Mouse (Mus musculus) embryonic facial prominence, embryonic 11.5 days (tissue): ENCODE results near the gene Hint1. TPM values are rescaled to one million over a fixed set of nuclear protein-coding genes. Genes with fewer than 3 reads are reported as not detected.

Experiments used
- ATAC-seq: fragments of 200-750 bp; cut with Nextera tagmentation; replicated peaks from 2 replicates; pipeline ENCODE4 v1.8.0; 2017; ENCODE audit warnings: low read depth; ENCODE audit not compliant: insufficient number of reproducible peaks, low FRiP score, low TSS enrichment
- DNase-seq: peaks from one replicate; pipeline ENCODE4 v3.0.0-alpha.2; 2015; ENCODE audit warnings: low spot score
- H3K27ac ChIP-seq: fragments of 300-500 bp; sonication (generic); replicated peaks from 2 replicates; pipeline ENCODE4 v1.5.1; 2014; ENCODE audit warnings: mild to moderate bottlenecking, low read depth, low read length, control low read depth
- H3K27me3 ChIP-seq: fragments of 300-500 bp; sonication (generic); 2 replicates; pipeline ENCODE4 v1.6.1; 2014; ENCODE audit warnings: mild to moderate bottlenecking, low read length, moderate library complexity, mixed read lengths; ENCODE audit not compliant: control insufficient read depth, insufficient read depth
- H3K36me3 ChIP-seq: fragments of 300-500 bp; sonication (generic); replicated peaks from 2 replicates; pipeline ENCODE4 v1.6.1; 2014; ENCODE audit warnings: low read depth, mild to moderate bottlenecking, low read length, moderate library complexity, mixed read lengths; ENCODE audit not compliant: control insufficient read depth, insufficient read depth
- H3K4me1 ChIP-seq: fragments of 300-500 bp; sonication (generic); 2 replicates; pipeline ENCODE4 v1.6.1; 2014; ENCODE audit warnings: low read length, mixed read lengths; ENCODE audit not compliant: control insufficient read depth, insufficient read depth
- H3K4me2 ChIP-seq: fragments of 300-500 bp; sonication (generic); 2 replicates; pipeline ENCODE4 v1.6.1; 2014; ENCODE audit warnings: low read depth, mild to moderate bottlenecking, control low read depth, low read length, moderate library complexity
- H3K4me3 ChIP-seq: fragments of 300-500 bp; sonication (generic); 2 replicates; pipeline ENCODE4 v1.5.1; 2014; ENCODE audit warnings: low read depth, low read length, control low read depth
- H3K9ac ChIP-seq: fragments of 300-500 bp; sonication (generic); replicated peaks from 2 replicates; pipeline ENCODE4 v1.6.1; 2014; ENCODE audit warnings: mild to moderate bottlenecking, control low read depth, low read length
- H3K9me3 ChIP-seq: fragments of 300-500 bp; sonication (generic); replicated peaks from 2 replicates; pipeline ENCODE4 v1.6.1; 2016; ENCODE audit warnings: mild to moderate bottlenecking, low read length, inconsistent platforms, mixed read lengths; ENCODE audit not compliant: control insufficient read depth
- WGBS: fragments of 180-500 bp; shearing (Covaris S2); extraction: QIAGEN DNeasy Blood & Tissue Kit; methylation state at CpG from one replicate; pipeline ENCODE4 v1.1.7; 2014; 5-methylcytosine and 5-hydroxymethylcytosine counted together
- polyA plus RNA-seq: library from polyadenylated mRNA; unstranded; fragments of >200 nt; fragmentation: Nextera tagmentation; extraction: Ambion mirVana; gene quantifications from 2 replicates; pipeline ENCODE4 v1.2.1, GENCODE M21; 2014

The Hint1 gene
- polyA plus RNA-seq, 1 experiment from 2014 or later, result 720 TPM

- 79% methylated on average over 9 of the region's 9 CpGs for WGBS
Observed at GRCm38 (mm10) chr11:54836106-54836505, 30.1 kb upstream of the Hint1 start.

GRCm38 (mm10) chr11:54839696-54840095 lies 26.5 kb upstream of the Hint1 start:
- Histone ChIP-seq H3K27ac (no peak overlapping the region), H3K4me3 (no peak overlapping the region), H3K27me3 (no peaks in the 10 kb centered on the region), H3K4me2 (no peak overlapping the region), H3K36me3 (no peaks in the 10 kb centered on the region), H3K9me3 (no peaks in the 10 kb centered on the region), H3K4me1 (no peaks in the 10 kb centered on the region), H3K9ac (no peak overlapping the region)
- ATAC-seq (no peak), DNase-seq (no peak)
- 82% methylated on average over 4 of the region's 4 CpGs for WGBS

More at GRCm38 (mm10) chr11:54836106-54836505, 30.1 kb upstream of the Hint1 start:
- ATAC-seq, result no peak
- H3K36me3 ChIP-seq, result no peaks in the 10 kb centered on the region
- no peaks in the 10 kb centered on the region for H3K4me1 ChIP-seq
- DNase-seq, result no peak
- no peak overlapping the region for H3K27ac ChIP-seq
- no peaks in the 10 kb centered on the region for H3K27me3 ChIP-seq
- no peak overlapping the region for H3K9ac ChIP-seq
- no peak overlapping the region for H3K4me2 ChIP-seq
- no peaks in the 10 kb centered on the region for H3K9me3 ChIP-seq
- H3K4me3 ChIP-seq, result no peak overlapping the region

- no peak overlapping the region for H3K4me2 ChIP-seq
- no peak overlapping the region for H3K27ac ChIP-seq
- H3K4me3 ChIP-seq, result no peak overlapping the region
- H3K36me3 ChIP-seq, result no peaks in the 10 kb centered on the region
- no peaks in the 10 kb centered on the region for H3K27me3 ChIP-seq
- ATAC-seq (no peak), DNase-seq (no peak)
- 90% methylated on average over 11 of the region's 11 CpGs for WGBS
- no peaks in the 10 kb centered on the region for H3K9me3 ChIP-seq
- no peak overlapping the region for H3K9ac ChIP-seq
- no peaks in the 10 kb centered on the region for H3K4me1 ChIP-seq
Observed at GRCm38 (mm10) chr11:54840891-54841290, 25.3 kb upstream of the Hint1 start.

- no peaks in the 10 kb centered on the region for H3K4me1 ChIP-seq
- no peak overlapping the region for H3K4me2 ChIP-seq
- ATAC-seq (no peak), DNase-seq (no peak)
- H3K27me3 ChIP-seq, result no peaks in the 10 kb centered on the region
- H3K27ac ChIP-seq, result no peak overlapping the region
- H3K36me3 ChIP-seq, result no peaks in the 10 kb centered on the region
- no peak overlapping the region for H3K9ac ChIP-seq
- 69% methylated on average over 9 of the region's 9 CpGs for WGBS
- H3K4me3 ChIP-seq, result no peak overlapping the region
- no peaks in the 10 kb centered on the region for H3K9me3 ChIP-seq
Observed at GRCm38 (mm10) chr11:54844424-54844823, 21.8 kb upstream of the Hint1 start.

- Histone ChIP-seq H3K9me3 (no peaks in the 10 kb centered on the region), H3K4me1 (no peaks in the 10 kb centered on the region), H3K4me3 (no peak overlapping the region), H3K27me3 (no peaks in the 10 kb centered on the region), H3K9ac (no peak overlapping the region), H3K4me2 (no peak overlapping the region), H3K27ac (no peak overlapping the region), H3K36me3 (no peaks in the 10 kb centered on the region)
- ATAC-seq (no peak), DNase-seq (no peak)
- WGBS, result 74% methylated on average over 5 of the region's 5 CpGs
Observed at GRCm38 (mm10) chr11:54844959-54845358, 21.2 kb upstream of the Hint1 start.

GRCm38 (mm10) chr11:54845470-54846442 lies 20.4 kb upstream of the Hint1 start:
- Histone ChIP-seq H3K4me2 (no peak overlapping the region), H3K4me3 (no peak overlapping the region), H3K27me3 (no peaks in the 10 kb centered on the region), H3K27ac (no peak overlapping the region), H3K4me1 (no peaks in the 10 kb centered on the region), H3K9ac (no peak overlapping the region), H3K9me3 (no peaks in the 10 kb centered on the region), H3K36me3 (no peaks in the 10 kb centered on the region)
- ATAC-seq (0 out of 2 replicates have a peak, but pooled peaks have one; percentile 52), DNase-seq (no peak)
- 67% methylated on average over 8 of the region's 8 CpGs for WGBS

- no peaks in the 10 kb centered on the region for H3K9me3 ChIP-seq
- H3K4me2 ChIP-seq, result no peak overlapping the region
- H3K4me1 ChIP-seq, result no peaks in the 10 kb centered on the region
- WGBS, result 88% methylated on average over 10 of the region's 10 CpGs
- H3K9ac ChIP-seq, result no peak overlapping the region
- DNase-seq (no peak), ATAC-seq (no peak)
- H3K27me3 ChIP-seq, result no peaks in the 10 kb centered on the region
- no peaks in the 10 kb centered on the region for H3K36me3 ChIP-seq
- no peak overlapping the region for H3K4me3 ChIP-seq
- no peak overlapping the region for H3K27ac ChIP-seq
Observed at GRCm38 (mm10) chr11:54849961-54850758, 16.0 kb upstream of the Hint1 start.

- ATAC-seq, result no peak
- no peak for DNase-seq
- Histone ChIP-seq H3K27me3 (no peaks in the 10 kb centered on the region), H3K9me3 (no peaks in the 10 kb centered on the region), H3K4me3 (no peak overlapping the region), H3K4me1 (no peaks in the 10 kb centered on the region), H3K27ac (no peak overlapping the region), H3K36me3 (no peaks in the 10 kb centered on the region), H3K4me2 (no peak overlapping the region), H3K9ac (no peak overlapping the region)
- 90% methylated on average over 12 of the region's 12 CpGs for WGBS
Observed at GRCm38 (mm10) chr11:54851656-54852055, 14.5 kb upstream of the Hint1 start.
